Mouse (Mus musculus) hematopoietic stem cell, adult 5-6 weeks (primary cell): ENCODE results near the gene Tufm. TPM values are rescaled to one million over a fixed set of nuclear protein-coding genes. Genes with fewer than 3 reads are reported as not detected.
"Not testable (repeated sequence)": the region's sequence is repeated elsewhere in the genome, so short reads cannot be mapped to it uniquely, and the experiment has no call there.

ENCODE experiments used
- ATAC-seq, 2 experiments: fragments of 125-278 bp in 1 of 2; replicated peaks in 1 of 2; 2 replicates each; pipeline ENCODE4 v1.8.0; 2016 to 2017; ENCODE audit warnings: inconsistent platforms in 2 of 2, mild to moderate bottlenecking in 2 of 2, moderate number of reproducible peaks in 2 of 2, low read depth in 1 of 2, moderate TSS enrichment in 1 of 2; ENCODE audit not compliant: low FRiP score in 2 of 2, poor library complexity in 2 of 2, severe bottlenecking in 2 of 2, insufficient read depth in 1 of 2, low TSS enrichment in 1 of 2
- total RNA-seq: library from RNA; stranded (forward); fragments of 172-1452, 232-1000 nt; gene quantifications from 2 replicates; pipeline ENCODE4 v1.2.3, GENCODE M21; 2017

Gene Tufm
- total RNA-seq, 1 experiment from 2014 or later = 99.2 TPM

- peak; percentile 79 to 87 for ATAC-seq
Measured at GRCm38 (mm10) chr7:126482392-126482871, 4.7 kb upstream of the Tufm start.

DNA sequence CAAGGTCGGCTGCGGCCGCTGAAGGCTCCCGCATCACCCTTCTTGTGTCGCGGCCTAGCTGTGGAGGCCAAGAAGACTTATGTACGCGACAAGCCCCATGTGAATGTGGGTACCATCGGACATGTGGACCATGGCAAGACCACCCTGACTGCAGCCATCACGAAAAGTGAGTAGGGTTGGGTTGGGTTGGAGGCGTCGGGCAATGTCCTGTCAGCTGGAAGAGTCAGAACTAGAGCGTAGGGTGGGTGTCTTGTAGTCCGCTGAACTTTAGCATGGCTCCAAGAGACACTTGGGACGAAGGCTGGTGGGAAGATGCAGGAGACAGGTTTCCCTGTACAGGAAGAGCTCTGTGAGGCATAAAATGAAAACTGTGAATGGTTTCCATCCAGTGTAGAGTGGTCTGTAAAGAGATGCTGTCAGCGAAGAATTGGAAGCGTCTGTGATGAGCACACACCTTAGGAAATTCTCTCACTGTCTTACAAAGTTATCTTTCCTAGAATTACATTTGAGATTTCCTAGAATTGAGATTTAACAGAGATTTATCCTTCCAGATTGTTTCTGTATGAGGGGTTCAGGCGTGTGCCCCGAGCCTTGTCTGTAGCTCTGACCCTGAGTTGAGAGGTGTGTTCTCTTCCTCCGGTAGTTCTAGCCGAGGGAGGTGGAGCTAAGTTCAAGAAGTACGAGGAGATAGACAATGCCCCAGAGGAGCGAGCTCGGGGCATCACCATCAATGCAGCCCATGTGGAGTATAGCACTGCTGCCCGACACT is 640 bp downstream of the Tufm start:
- ATAC-seq = not testable (repeated sequence)

DNA sequence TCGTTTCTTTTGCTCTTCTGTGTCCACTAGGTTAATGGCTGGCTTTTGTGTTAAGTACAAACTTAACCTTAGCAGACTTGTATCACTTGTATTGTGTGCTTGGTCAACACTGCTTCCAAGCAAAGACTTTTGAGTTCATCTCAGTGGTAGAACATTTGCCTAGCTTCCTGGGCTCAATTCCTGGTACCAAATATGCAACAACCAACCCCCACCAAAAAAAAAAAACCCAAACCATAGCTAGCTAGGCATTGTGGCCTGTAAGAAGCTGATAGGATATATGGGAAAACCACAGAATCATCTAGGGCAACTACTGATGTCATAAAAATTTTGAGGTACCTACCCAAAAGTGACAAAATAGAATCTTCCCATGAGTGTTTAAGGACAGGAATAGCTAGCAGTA is 3.8 kb downstream of the Tufm start:
- no peak for ATAC-seq

DNA sequence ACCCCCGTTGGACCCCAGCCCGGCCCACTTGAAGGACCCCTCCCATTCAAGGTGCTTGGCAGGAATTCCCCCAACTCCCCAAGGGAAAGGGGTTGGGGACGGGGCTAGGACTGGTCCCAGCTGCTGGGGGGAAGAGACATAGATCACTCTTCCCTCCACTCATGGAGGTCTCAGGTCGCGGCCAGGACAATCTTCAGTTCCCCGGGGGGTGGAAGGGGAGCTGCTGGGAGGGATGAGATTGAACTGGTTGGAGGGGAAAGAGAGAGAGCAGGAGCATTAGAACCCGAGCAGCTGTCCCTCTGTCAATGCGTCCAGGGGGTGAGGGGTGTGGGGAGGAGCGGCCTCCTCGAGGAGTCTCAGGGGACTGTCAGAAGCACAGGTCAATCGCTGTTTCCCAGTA is 4.8 kb downstream of the Tufm start:
- ATAC-seq = no peak

DNA sequence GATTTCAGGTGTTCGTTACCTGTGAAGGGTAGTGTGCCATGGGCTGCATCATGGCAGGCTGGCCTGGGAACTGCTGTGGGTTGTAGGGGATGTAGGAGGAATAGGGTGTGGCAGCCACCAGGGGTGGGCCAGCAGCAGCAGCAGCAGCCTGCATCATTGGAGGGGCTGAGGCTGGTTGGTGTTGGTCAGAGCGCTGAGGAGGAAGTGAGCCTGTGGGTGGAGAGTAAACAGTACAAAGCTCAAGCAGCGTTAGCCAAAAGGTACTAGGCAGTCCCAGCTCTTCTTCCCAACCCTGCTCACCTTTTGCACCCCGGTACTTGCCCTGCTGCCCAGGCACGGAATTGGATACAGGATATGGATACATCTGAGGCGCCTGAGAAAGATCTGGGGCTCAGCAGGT is 7.0 kb downstream of the Tufm start:
- no peak for ATAC-seq

- ATAC-seq = no peak
Measured at GRCm38 (mm10) chr7:126496475-126496874, 9.3 kb downstream of the Tufm start.

DNA sequence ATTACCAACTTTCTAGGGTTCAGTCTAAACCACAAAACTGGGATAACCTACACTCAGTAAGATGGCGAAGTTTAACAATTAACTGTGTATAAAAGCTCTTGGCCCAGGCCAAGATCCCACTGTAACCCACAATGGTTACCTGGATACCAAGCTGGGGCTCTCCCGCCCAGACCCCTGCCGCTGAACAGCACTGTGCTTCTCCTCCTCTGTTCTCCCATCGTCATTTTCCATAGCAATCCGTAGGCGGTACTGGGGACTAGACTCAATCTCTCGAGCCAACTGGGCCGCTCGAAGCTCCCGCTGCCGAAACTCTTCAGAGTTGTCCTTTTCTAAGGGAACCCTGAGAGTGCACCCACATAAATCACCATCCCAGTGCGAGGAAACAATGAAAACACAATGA is 10.8 kb downstream of the Tufm start:
- no peak for ATAC-seq

GRCm38 (mm10) chr7:126499416-126499815 is 12.3 kb downstream of the Tufm start:
- ATAC-seq = no peak

- ATAC-seq = no peak
Measured at GRCm38 (mm10) chr7:126501684-126502022, 14.5 kb downstream of the Tufm start.

GRCm38 (mm10) chr7:126502023-126502741 is 15.0 kb downstream of the Tufm start:
- ATAC-seq = peak; percentile 75 to 80

DNA sequence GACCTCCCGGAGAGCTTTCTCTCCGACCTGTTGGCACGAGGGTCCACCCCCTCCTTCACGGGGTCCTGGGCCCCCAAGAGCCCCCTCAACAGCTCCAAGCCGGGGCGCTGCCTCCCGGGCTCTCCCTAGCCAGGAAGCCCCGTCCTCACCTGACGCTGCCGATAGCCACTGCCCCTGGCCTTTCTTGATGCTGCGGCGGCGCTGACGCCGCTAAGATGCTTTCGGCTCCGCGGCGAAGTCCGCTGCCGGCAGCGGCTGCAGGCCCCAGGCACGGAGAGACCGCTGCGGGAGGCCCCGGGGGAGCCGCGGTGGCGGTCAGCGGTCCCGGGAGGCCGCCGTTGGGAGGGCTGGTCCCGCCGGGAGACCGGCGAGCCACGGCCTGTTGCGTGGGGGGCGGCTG is 15.6 kb downstream of the Tufm start:
- no peak for ATAC-seq

DNA sequence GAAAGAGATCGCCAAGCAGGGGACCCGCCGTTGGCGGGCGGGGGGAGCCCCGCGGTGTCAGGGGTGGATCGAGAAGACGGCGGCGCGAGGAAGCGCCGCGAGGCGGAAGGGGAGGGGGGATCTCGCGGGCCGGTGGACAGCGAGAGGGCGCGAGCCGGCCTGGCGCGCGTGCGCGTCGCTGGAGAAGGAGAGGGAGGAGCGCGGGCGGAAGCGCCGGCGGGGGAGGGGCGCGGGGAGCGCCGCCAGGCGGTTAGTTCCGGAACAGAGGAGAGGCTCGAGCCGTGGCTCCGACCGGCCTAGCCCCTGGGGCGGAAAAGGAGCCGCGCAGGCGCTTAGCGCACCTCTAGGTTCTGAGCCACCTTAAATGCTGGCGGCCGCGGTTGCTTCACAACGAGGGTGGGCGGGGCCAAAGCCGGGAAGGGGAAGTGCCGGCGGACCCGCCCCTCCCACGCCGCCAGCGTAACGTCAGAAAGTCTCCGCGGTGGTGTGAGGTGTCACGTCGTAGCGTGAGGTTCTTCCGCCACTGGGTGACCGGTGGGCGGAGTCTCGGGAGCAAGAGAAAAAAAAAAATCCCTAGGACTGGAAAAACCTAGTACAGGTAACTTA is 16.2 kb downstream of the Tufm start, which contains the start of gene Atxn2l:
TSS of gene Atxn2l (minus strand) at position 165 of the 606 bp plus-strand sequence.
- ATAC-seq = peak; percentile 65 to 79

DNA sequence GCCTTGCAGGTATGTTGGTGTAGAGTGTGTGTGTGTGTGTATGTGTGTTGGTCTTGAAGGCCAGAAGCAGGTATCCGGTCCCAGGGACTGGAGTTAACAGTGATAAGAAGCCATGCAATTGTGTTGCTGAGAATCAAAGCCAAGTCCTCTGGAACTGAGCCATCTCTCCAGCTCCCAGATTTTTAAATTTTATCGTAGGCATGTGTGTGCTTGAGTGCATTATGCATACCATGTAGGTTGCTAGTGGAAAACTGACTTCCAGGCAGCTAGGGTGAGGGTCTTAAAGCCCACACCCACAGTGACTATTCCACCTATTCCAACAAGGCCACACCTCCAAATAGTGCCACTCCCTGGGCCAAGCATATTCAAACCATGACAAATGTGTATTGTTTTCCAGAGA is 17.8 kb downstream of the Tufm start:
- ATAC-seq = no peak

DNA sequence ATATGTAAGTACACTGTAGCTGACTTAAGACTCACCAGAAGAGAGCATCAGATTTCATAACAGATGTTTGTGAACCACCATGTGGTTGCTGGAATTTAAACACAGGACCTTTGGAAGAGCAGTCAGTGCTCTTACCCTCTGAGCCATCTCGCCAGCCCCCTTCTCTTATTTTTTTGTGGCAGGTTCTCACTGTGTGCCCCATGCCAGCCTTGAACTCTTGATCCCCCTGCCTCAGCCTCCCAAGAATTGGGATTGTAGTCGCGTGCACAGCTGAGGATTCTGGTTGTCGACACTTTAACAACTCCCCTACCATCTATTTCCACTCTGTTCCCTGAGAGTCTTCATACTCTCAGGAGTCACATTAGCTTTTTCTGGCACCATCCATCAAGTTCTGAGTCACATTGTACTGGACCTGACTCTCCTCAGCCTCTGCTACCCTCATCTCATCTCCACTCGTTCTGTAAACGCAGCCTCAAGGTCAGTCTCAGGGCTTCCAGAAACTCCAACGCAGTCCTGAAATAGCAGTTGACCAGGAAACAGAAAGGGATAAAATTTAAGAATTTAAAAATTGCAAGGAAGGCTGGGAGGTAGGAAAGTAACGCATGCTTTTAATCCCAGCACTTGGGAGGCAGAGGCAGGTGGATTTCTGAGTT is 20.1 kb downstream of the Tufm start:
- no peak for ATAC-seq

DNA sequence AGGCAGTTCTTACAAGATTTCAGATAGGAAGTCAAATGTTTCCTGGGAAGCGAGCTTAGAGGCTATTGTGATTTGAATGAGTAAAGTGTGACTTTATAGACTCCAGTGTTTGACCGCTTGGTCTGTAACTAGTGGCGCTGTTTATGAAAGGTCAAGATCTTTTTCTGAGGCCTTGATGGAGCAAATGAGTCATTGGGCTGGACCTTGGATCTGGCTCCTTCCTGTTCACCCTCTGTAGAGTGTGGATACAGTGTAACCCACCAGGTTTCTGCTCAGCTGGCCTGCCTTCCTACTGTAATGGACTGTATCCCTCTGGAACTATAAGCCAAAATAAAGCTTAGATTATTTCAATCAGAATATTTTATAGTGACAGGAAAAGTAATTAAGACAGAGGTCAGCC is 24.1 kb downstream of the Tufm start:
- no peak for ATAC-seq

DNA sequence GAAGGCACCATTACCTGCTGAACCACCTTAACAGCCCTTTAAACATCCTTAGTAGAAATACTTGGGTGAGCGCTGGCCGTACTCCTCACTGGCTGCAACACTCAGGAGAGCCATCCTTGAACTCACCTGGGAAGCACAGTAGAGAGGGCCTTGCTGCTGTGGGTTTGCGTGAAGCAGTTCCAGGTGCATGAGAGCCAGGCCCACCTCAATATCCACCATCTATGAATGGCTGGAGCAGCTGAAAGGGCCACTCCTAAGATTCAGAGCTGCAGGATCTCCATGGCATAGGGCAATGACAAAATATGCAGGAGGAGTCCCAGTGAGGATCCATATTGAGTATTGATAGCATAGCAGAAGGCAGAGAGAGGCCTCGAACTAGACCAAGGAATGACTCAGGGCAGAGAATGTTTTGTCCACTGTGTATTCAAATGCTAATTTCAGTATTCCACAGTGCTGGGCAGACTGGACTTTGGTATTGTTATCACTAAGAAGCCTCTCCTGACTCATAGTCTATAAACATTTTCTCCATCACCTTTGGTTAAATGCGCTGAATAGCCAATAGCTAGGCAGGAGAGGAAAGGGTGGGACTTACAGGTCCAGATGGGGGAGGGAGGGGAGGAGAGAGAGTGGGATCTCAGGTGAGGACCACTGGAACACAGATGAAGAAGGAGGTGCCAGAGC is 31.2 kb downstream of the Tufm start:
- ATAC-seq = no peak

DNA sequence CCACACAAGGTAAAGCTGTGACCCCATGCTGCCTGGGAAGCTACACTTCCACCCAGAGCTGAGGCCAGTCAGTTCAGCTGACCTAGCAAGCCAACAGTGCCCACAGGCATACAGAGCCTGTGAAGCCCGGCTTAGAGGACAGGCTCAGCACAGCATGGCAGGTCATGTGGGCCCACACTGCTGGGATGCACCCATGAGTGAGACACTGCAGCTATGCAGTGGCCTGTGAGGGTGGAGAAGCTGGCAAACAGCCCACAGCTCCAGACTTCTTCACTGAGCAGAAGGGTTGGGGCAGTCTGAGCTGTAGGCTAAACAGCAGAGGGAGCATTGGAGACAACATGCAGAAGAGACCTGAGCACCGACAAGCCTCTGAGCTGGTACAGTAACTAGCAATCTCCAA is 32.4 kb downstream of the Tufm start:
- ATAC-seq = no peak
